Mouse (Mus musculus): ENCODE results near the gene Hist3h2ba.
"Not testable (repeated sequence)": the region's sequence is repeated elsewhere in the genome, so short reads cannot be mapped to it uniquely, and the experiment has no call there.

Hist3h2ba gene

DNA sequence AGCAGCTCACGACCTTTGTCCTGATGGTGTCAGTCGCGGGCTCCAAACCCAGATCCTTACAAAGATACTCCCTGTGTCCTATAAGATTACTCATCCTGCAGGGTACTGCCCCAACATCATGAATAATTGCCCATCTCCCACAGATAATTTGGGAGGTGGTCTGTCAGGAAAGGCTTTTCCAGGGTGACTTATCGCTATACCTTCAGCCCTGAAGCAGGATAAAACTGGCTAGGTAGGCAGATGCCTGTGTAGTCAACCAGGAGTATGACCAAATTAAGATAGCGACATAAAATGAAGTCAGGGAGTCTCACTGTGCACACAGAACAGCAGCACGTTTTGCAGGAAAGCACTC lies 9.7 kb upstream of the Hist3h2ba start:
- DNase-seq = no peak

- no peak for DNase-seq
These were observed 4.6 kb upstream of the Hist3h2ba start for GRCm38 (mm10) chr11:58944136-58944535.

- DNase-seq = no peak
These were observed 1.4 kb upstream of the Hist3h2ba start for GRCm38 (mm10) chr11:58947306-58947705.

GRCm38 (mm10) chr11:58947798-58948528 lies 757 bp upstream of the Hist3h2ba start:
- peak; percentile 64 for DNase-seq

GRCm38 (mm10) chr11:58949480-58950431 lies 1.0 kb downstream of the Hist3h2ba start:
- DNase-seq = peak; percentile 82

GRCm38 (mm10) chr11:58951210-58951609 lies 2.5 kb downstream of the Hist3h2ba start:
- no peak for DNase-seq

DNA sequence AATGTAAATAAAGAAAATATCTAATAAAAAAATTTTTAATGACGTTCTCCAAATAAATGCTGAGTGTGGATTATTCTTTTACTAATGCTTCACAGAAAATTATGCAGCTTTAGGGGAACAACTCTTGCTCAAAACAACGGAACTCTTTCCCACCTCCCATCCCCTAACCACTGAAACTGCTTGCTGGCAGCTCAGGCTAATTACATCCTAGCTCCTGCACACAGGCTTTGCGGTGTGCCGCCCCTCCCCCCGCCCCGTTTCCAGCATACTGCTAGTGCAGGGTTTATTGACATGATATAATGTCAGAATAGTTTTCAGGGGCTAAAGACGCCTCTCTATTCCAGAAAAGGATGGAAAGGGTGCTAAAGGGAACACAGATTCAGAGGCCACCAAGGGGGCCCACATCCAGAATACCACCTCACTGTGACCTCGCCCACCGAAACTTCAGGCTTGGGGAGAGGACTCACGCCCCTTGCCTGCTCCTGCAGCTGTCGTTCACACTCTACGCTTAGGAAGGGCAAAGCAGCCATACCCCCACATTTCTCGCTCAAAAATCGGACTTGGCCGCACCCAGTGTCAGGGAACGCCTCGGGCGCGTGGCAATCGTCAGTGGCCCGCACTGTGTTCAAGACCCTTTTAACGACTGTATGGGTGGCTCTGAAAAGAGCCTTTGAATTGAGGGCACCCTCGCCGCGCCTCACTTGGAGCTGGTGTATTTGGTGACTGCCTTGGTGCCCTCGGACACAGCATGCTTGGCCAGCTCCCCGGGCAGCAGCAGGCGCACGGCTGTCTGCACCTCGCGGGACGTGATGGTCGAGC lies 4.8 kb downstream of the Hist3h2ba start:
- peak; percentile 73 for DNase-seq

- DNase-seq = not testable (repeated sequence)
These were observed 5.4 kb downstream of the Hist3h2ba start for GRCm38 (mm10) chr11:58954170-58954419.

- DNase-seq = peak; percentile 97
These were observed 5.9 kb downstream of the Hist3h2ba start, which contains the start of the genes Hist3h2a and Trim17 for GRCm38 (mm10) chr11:58954420-58955142. Hist3h2a (plus strand) TSS chr11:58954685. Trim17 (plus strand) TSS chr11:58954685.

DNA sequence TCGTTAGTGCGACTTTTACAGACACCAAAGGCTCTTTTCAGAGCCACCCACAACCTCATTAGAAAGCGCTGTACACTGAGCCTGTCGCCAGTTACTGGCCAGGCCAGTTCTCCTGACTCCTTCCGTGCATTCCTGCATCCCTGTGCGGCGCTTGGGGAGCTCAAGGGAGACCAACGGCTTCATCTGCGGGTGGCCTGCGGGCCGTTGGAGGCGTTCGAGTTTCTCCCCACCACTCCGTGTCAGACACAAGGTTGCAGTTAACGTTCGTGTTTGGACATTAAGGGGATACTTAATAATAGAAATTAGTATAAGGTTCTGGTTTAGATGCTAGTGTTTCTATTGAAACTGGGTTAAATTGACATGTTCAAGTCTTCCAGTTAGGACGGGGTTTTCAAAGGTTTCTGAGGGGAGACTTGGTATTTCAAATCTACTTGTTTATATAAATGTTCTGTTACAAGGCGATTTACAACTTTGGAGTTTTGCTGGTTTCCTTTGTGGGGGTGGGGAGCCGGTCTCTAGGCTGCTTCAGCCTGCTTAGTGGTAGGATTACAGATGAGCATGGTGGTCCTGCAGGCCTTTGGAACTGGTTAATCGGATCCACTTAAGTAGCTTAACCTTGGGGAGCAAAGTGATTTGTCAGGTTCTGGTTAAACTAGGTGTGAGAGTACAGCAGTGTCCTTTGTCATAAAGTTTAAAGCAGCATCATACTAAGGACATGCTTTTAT lies 6.6 kb downstream of the Hist3h2ba start:
- peak; percentile 62 for DNase-seq

- no peak for DNase-seq
These were observed 7.1 kb downstream of the Hist3h2ba start for GRCm38 (mm10) chr11:58955868-58956257.

GRCm38 (mm10) chr11:58957226-58957914 lies 8.7 kb downstream of the Hist3h2ba start:
- DNase-seq = no peak

- no peak for DNase-seq
These were observed 9.8 kb downstream of the Hist3h2ba start for GRCm38 (mm10) chr11:58958536-58958935.

GRCm38 (mm10) chr11:58959186-58959825 lies 10.6 kb downstream of the Hist3h2ba start:
- no peak for DNase-seq

GRCm38 (mm10) chr11:58959921-58960465 lies 11.3 kb downstream of the Hist3h2ba start:
- DNase-seq = peak; percentile 90

GRCm38 (mm10) chr11:58961364-58962177 lies 12.9 kb downstream of the Hist3h2ba start:
- no peak for DNase-seq

DNA sequence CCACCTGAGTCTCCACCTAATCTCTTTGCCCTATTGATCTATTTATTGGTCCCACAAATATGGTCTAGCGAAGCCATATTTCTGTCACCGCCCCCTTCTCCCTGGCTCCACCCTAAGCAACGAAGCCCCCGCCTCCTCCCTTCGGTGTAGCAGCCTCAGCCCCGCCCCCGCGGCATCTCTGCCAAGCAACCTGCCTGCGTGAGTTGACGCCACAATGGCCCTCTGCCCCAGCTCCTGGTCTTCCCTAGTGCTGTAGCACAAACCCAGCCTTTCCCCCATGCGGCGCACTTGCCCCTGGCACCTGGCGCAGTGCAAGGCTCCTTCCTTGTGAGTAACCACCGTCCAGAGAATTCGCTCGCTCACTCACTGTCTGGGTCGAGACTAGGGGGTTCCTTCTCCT lies 14.8 kb downstream of the Hist3h2ba start:
- DNase-seq = peak; percentile 50

- no peak for DNase-seq
These were observed 15.5 kb downstream of the Hist3h2ba start for GRCm38 (mm10) chr11:58964216-58964615.

GRCm38 (mm10) chr11:58965001-58965760 lies 16.5 kb downstream of the Hist3h2ba start:
- no peak for DNase-seq
